Mouse (Mus musculus): ENCODE data around the gene Rgs10. TPM values are rescaled to one million over a fixed set of nuclear protein-coding genes. Genes with fewer than 3 reads are reported as not detected.
A peak's percentile ranks its signal among the peaks of the same experiment; 100 is the strongest.
"Not testable (repeated sequence)": the region's sequence is repeated elsewhere in the genome, so short reads cannot be mapped to it uniquely, and the experiment has no call there.

Gene Rgs10
- polyA plus RNA-seq, 1 experiment from 2014 or later: 8.7 TPM

DNA sequence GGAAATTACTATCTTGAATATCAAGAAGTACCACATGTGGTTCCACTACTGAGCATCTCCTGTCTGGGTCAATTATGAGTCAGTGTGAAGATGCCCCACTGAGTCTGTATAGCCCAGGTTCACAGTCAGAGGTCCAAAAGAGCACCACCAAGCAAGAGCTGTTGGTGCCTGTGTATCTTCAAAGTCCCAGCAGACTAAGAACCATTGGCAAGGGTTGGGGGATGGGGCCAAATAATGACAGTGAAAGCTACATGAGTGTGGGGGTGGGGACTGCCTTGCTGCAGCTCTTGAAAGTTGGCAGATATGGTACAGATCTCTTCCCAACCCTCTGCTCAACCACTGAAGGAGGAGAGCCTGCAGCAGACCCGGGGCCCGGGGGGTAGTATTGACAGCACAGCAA lies 72.0 kb downstream of the Rgs10 start:
- no peak overlapping the region for H3K4me2 ChIP-seq (replicated peaks; ENCODE audit: low read depth, low read length)
- H3K9ac ChIP-seq (ENCODE audit: low read depth, low read length): no peak overlapping the region
- ATAC-seq (ENCODE audit: low FRiP score, low TSS enrichment): no peak
- 74% methylated on average over 2 of the region's 2 CpGs for WGBS
- H3K9me3 ChIP-seq (ENCODE audit: control insufficient read depth, low read length): no peaks in the 10 kb centered on the region; the same call in 1 of the 2 replicates
- H3K4me1 ChIP-seq (ENCODE audit: control insufficient read depth, insufficient read depth, low read length): peaks cover 11% of the 10 kb centered on the region; the same call in 1 of the 2 replicates
- no peak overlapping the region for H3K4me3 ChIP-seq (ENCODE audit: low read length)
- no peaks in the 10 kb centered on the region for H3K27me3 ChIP-seq (ENCODE audit: control insufficient read depth, insufficient read depth, low read length)
- H3K36me3 ChIP-seq (ENCODE audit: control insufficient read depth, insufficient read depth, low read length): no peaks in the 10 kb centered on the region
- no peak overlapping the region for H3K27ac ChIP-seq (ENCODE audit: low read depth, low read length)

- Histone ChIP-seq H3K4me2 (replicated peaks; ENCODE audit: low read depth, low read length) (no peak overlapping the region), H3K4me3 (ENCODE audit: low read length) (no peak overlapping the region), H3K36me3 (ENCODE audit: control insufficient read depth, insufficient read depth, low read length) (no peaks in the 10 kb centered on the region), H3K27ac (ENCODE audit: low read depth, low read length) (no peak overlapping the region), H3K9me3 (ENCODE audit: control insufficient read depth, low read length) (no peaks in the 10 kb centered on the region; the same call in 1 of the 2 replicates), H3K9ac (ENCODE audit: low read depth, low read length) (no peak overlapping the region), H3K27me3 (ENCODE audit: control insufficient read depth, insufficient read depth, low read length) (no peaks in the 10 kb centered on the region), H3K4me1 (ENCODE audit: control insufficient read depth, insufficient read depth, low read length) (peaks cover 8% of the 10 kb centered on the region; the same call in 1 of the 2 replicates)
- 82% methylated on average over 6 of the region's 6 CpGs for WGBS
- ATAC-seq (ENCODE audit: low FRiP score, low TSS enrichment): no peak
Measured at GRCm38 (mm10) chr7:128345691-128346090, 72.9 kb downstream of the Rgs10 start.

DNA sequence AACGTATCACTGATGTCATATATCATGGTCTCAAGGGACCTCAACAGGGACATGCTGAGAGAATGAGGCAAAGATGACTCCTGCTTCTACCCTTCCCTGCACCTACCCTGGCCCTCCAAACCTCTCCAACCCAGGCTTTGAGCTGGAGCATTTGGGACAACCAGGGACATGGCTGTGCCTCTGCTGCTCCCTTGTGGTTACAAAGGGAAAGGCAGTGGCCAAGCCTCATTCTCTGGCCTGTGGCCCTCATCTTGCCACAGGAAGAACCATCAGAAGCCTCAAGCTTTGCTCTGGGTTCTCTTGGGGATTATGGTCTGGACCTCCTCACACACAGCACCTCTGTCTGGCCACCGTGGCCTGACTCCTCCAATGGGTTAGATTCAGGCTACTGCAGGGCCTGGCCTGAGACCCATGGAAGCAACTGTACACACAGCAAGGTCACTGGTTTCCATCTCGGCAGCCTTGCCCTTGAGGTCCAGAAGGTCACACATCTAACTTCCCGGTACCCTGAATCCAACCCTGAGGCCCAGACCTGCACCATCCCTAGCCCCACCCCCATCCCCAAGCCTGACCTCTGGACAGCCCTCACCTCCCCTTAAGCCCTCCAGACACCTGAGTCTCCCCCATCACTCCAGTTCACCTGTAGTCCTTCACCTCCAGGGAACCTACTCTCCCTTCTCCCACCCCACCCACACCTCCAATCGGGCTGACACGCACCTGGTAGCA lies 73.5 kb downstream of the Rgs10 start:
- WGBS: 68% methylated on average over 6 of the region's 6 CpGs
- ATAC-seq (ENCODE audit: low FRiP score, low TSS enrichment): peak; percentile 51; the same call in 1 of the 2 replicates
- no peak overlapping the region for H3K4me3 ChIP-seq (ENCODE audit: low read length)
- H3K4me1 ChIP-seq (ENCODE audit: control insufficient read depth, insufficient read depth, low read length): peaks cover 6% of the 10 kb centered on the region; the same call in 1 of the 2 replicates
- no peak overlapping the region for H3K9ac ChIP-seq (ENCODE audit: low read depth, low read length)
- H3K9me3 ChIP-seq (ENCODE audit: control insufficient read depth, low read length): no peaks in the 10 kb centered on the region; the same call in 1 of the 2 replicates
- H3K27ac ChIP-seq (ENCODE audit: low read depth, low read length): no peak overlapping the region
- H3K27me3 ChIP-seq (ENCODE audit: control insufficient read depth, insufficient read depth, low read length): no peaks in the 10 kb centered on the region
- no peak overlapping the region for H3K4me2 ChIP-seq (replicated peaks; ENCODE audit: low read depth, low read length)
- H3K36me3 ChIP-seq (ENCODE audit: control insufficient read depth, insufficient read depth, low read length): no peaks in the 10 kb centered on the region

DNA sequence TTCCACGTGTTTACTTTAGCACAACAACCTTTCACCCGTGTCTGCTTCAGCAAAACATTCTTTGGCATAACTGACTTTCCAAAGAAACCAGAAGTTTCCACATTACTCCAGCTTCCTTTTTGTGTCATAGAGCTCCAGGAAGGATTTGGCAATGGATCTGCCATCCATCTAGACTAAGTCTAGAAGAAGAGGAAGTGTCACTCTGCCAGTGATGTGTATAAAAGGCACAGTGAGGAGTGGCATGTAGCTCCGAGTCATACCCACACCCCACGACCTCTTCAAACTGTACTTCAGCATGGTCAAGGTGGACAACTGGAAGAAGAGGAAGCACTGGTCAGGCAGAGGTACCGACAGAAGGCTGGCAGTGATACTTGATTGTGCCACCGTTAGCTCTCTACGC lies 74.1 kb downstream of the Rgs10 start:
- Histone ChIP-seq H3K9me3 (ENCODE audit: control insufficient read depth, low read length) (no peaks in the 10 kb centered on the region; the same call in 1 of the 2 replicates), H3K27ac (ENCODE audit: low read depth, low read length) (no peak overlapping the region), H3K4me1 (ENCODE audit: control insufficient read depth, insufficient read depth, low read length) (peaks cover 6% of the 10 kb centered on the region; the same call in 1 of the 2 replicates), H3K27me3 (ENCODE audit: control insufficient read depth, insufficient read depth, low read length) (no peaks in the 10 kb centered on the region), H3K36me3 (ENCODE audit: control insufficient read depth, insufficient read depth, low read length) (no peaks in the 10 kb centered on the region), H3K9ac (ENCODE audit: low read depth, low read length) (no peak overlapping the region), H3K4me3 (ENCODE audit: low read length) (no peak overlapping the region), H3K4me2 (replicated peaks; ENCODE audit: low read depth, low read length) (no peak overlapping the region)
- 84% methylated on average over 7 of the region's 7 CpGs for WGBS
- ATAC-seq (ENCODE audit: low FRiP score, low TSS enrichment): no peak

GRCm38 (mm10) chr7:128342691-128343090 lies 75.9 kb downstream of the Rgs10 start:
- not testable (repeated sequence) for H3K27ac ChIP-seq (ENCODE audit: low read depth, low read length); H3K9ac ChIP-seq (ENCODE audit: low read depth, low read length); H3K36me3 ChIP-seq (ENCODE audit: control insufficient read depth, insufficient read depth, low read length); H3K9me3 ChIP-seq (ENCODE audit: control insufficient read depth, low read length); ATAC-seq (ENCODE audit: low FRiP score, low TSS enrichment); H3K27me3 ChIP-seq (ENCODE audit: control insufficient read depth, insufficient read depth, low read length); H3K4me1 ChIP-seq (ENCODE audit: control insufficient read depth, insufficient read depth, low read length); H3K4me3 ChIP-seq (ENCODE audit: low read length); H3K4me2 ChIP-seq (replicated peaks; ENCODE audit: low read depth, low read length)
- 81% methylated on average over 7 of the region's 10 CpGs for WGBS

DNA sequence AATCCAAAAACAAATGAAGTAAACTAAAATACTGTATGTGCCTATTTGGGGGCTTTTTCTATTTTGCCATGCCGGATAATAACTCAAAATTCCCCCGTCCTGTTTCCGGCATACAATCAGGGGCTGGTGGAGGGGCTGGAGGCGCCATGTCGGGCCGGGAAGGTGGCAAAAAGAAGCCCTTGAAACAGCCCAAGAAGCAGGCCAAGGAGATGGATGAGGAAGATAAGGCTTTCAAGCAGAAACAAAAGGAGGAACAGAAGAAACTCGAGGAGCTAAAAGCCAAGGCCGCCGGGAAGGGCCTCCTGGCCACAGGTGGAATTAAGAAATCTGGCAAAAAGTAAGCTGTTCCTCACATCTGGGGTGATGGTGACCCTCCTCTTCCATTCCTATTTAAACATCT lies 78.2 kb downstream of the Rgs10 start:
- not testable (repeated sequence) for H3K4me3 ChIP-seq (ENCODE audit: low read length); H3K4me2 ChIP-seq (replicated peaks; ENCODE audit: low read depth, low read length); H3K36me3 ChIP-seq (ENCODE audit: control insufficient read depth, insufficient read depth, low read length); H3K9ac ChIP-seq (ENCODE audit: low read depth, low read length); H3K4me1 ChIP-seq (ENCODE audit: control insufficient read depth, insufficient read depth, low read length); ATAC-seq (ENCODE audit: low FRiP score, low TSS enrichment); H3K9me3 ChIP-seq (ENCODE audit: control insufficient read depth, low read length); H3K27ac ChIP-seq (ENCODE audit: low read depth, low read length); H3K27me3 ChIP-seq (ENCODE audit: control insufficient read depth, insufficient read depth, low read length)
- 61% methylated on average over 7 of the region's 9 CpGs for WGBS

DNA sequence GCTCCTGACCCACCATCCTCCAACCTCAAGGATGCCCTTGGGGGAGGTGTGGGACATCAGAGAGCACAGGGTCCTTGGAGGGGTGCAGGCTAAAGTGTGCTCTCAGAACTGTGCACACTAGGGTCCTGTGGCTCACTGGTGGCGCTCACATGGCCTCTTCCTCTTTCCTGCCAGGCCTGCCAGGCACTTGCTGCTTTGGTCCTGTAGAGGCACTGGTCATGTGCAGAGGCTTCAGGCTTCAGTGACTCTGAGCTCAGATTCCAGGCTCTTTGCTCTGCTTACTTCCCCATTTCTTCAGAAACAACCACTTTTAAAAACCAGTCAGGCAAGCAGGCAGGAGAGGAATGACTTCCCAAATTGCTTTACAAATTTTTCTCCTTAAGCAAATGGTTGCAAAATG lies 85.7 kb downstream of the Rgs10 start:
- Histone ChIP-seq H3K36me3 (ENCODE audit: control insufficient read depth, insufficient read depth, low read length) (no peaks in the 10 kb centered on the region), H3K9ac (ENCODE audit: low read depth, low read length) (no peak overlapping the region), H3K27me3 (ENCODE audit: control insufficient read depth, insufficient read depth, low read length) (no peaks in the 10 kb centered on the region), H3K4me1 (ENCODE audit: control insufficient read depth, insufficient read depth, low read length) (0 out of 2 replicates have a peak, but pooled peaks cover 4% of the 10 kb centered on the region), H3K4me3 (ENCODE audit: low read length) (no peak overlapping the region), H3K4me2 (replicated peaks; ENCODE audit: low read depth, low read length) (no peak overlapping the region), H3K9me3 (ENCODE audit: control insufficient read depth, low read length) (peaks cover 2% of the 10 kb centered on the region; the same call in 1 of the 2 replicates), H3K27ac (ENCODE audit: low read depth, low read length) (peak overlapping the region; percentile 63; the same call in 1 of the 2 replicates)
- 43% methylated on average over 1 of the region's 1 CpGs for WGBS
- peak; percentile 87 for ATAC-seq (ENCODE audit: low FRiP score, low TSS enrichment)

DNA sequence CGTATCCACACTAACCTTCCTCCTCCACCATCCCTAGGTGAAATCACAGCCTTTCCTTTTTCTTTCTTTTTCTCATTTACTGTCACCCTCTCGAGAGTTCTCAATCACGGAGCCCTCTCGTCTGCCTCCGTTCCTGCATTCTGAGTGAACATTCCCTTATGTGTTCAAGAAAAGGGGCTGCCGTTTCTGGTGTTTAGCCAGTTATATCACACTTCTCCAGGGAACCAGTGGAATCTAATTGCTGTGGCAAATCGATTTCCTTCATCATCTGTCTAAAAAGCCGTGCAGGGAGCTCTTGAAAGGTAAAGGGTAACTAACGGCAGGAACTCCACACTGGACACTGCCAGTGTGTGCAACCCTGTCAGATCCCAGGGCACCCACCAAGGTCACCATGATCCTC lies 87.6 kb downstream of the Rgs10 start:
- H3K36me3 ChIP-seq (ENCODE audit: control insufficient read depth, insufficient read depth, low read length): no peaks in the 10 kb centered on the region
- no peaks in the 10 kb centered on the region for H3K9me3 ChIP-seq (ENCODE audit: control insufficient read depth, low read length)
- no peak for ATAC-seq (ENCODE audit: low FRiP score, low TSS enrichment)
- no peak overlapping the region for H3K9ac ChIP-seq (ENCODE audit: low read depth, low read length)
- 62% methylated on average over 9 of the region's 9 CpGs for WGBS
- 0 out of 2 replicates have a peak, but pooled peaks cover 4% of the 10 kb centered on the region for H3K4me1 ChIP-seq (ENCODE audit: control insufficient read depth, insufficient read depth, low read length)
- H3K27ac ChIP-seq (ENCODE audit: low read depth, low read length): no peak overlapping the region
- H3K27me3 ChIP-seq (ENCODE audit: control insufficient read depth, insufficient read depth, low read length): no peaks in the 10 kb centered on the region
- no peak overlapping the region for H3K4me2 ChIP-seq (replicated peaks; ENCODE audit: low read depth, low read length)
- no peak overlapping the region for H3K4me3 ChIP-seq (ENCODE audit: low read length)

- ATAC-seq (ENCODE audit: low FRiP score, low TSS enrichment): no peak
- no peaks in the 10 kb centered on the region for H3K36me3 ChIP-seq (ENCODE audit: control insufficient read depth, insufficient read depth, low read length)
- H3K4me2 ChIP-seq (replicated peaks; ENCODE audit: low read depth, low read length): no peak overlapping the region
- 0 out of 2 replicates have a peak, but pooled peaks cover 8% of the 10 kb centered on the region for H3K4me1 ChIP-seq (ENCODE audit: control insufficient read depth, insufficient read depth, low read length)
- no peak overlapping the region for H3K27ac ChIP-seq (ENCODE audit: low read depth, low read length)
- H3K9me3 ChIP-seq (ENCODE audit: control insufficient read depth, low read length): no peaks in the 10 kb centered on the region
- no peaks in the 10 kb centered on the region for H3K27me3 ChIP-seq (ENCODE audit: control insufficient read depth, insufficient read depth, low read length)
- no peak overlapping the region for H3K9ac ChIP-seq (ENCODE audit: low read depth, low read length)
- WGBS: 78% methylated on average over 1 of the region's 1 CpGs
- no peak overlapping the region for H3K4me3 ChIP-seq (ENCODE audit: low read length)
Measured at GRCm38 (mm10) chr7:128324977-128325376, 93.6 kb downstream of the Rgs10 start.
